Mouse (Mus musculus): Measurements from ENCODE around the gene Kri1. TPM values are rescaled to one million over a fixed set of nuclear protein-coding genes. Genes with fewer than 3 reads are reported as not detected.
"Not testable (repeated sequence)": the region's sequence is repeated elsewhere in the genome, so short reads cannot be mapped to it uniquely, and the experiment has no call there.

The Kri1 gene
- polyA plus RNA-seq, 1 experiment from 2014 or later: 8.9 TPM

- H3K27me3 ChIP-seq (replicated peaks; ENCODE audit: insufficient read depth, low read length): no peaks in the 10 kb centered on the region
- 64% methylated on average over 15 of the region's 15 CpGs for WGBS
- no peak for DNase-seq (ENCODE audit: low spot score)
- no peak for ATAC-seq
- H3K4me3 ChIP-seq (ENCODE audit: low read depth, low read length): no peak overlapping the region
- H3K9ac ChIP-seq (replicated peaks; ENCODE audit: low read depth): no peak overlapping the region
- H3K9me3 ChIP-seq (ENCODE audit: low read length): no peaks in the 10 kb centered on the region
- H3K4me2 ChIP-seq (replicated peaks; ENCODE audit: low read depth, low read length): no peak overlapping the region
- H3K4me1 ChIP-seq (ENCODE audit: insufficient read depth, low read depth, low read length): no peaks in the 10 kb centered on the region
- no peak overlapping the region for H3K27ac ChIP-seq (ENCODE audit: low read length)
- H3K36me3 ChIP-seq (ENCODE audit: insufficient read depth, low read length): no peaks in the 10 kb centered on the region
- TF ChIP-seq EP300 (IDR thresholded peaks at IDR 0.05) (no peak), CTCF (IDR thresholded peaks at IDR 0.05) (no peak)
Measured at GRCm38 (mm10) chr9:21309150-21309741, 21.5 kb upstream of the Kri1 start.

- 77% methylated on average over 7 of the region's 7 CpGs for WGBS
- ATAC-seq (no peak), DNase-seq (ENCODE audit: low spot score) (no peak)
- Histone ChIP-seq H3K36me3 (ENCODE audit: insufficient read depth, low read length) (no peaks in the 10 kb centered on the region), H3K9me3 (ENCODE audit: low read length) (no peaks in the 10 kb centered on the region), H3K27me3 (replicated peaks; ENCODE audit: insufficient read depth, low read length) (no peaks in the 10 kb centered on the region), H3K9ac (replicated peaks; ENCODE audit: low read depth) (no peak overlapping the region), H3K4me3 (ENCODE audit: low read depth, low read length) (no peak overlapping the region), H3K27ac (ENCODE audit: low read length) (no peak overlapping the region), H3K4me2 (replicated peaks; ENCODE audit: low read depth, low read length) (no peak overlapping the region), H3K4me1 (ENCODE audit: insufficient read depth, low read depth, low read length) (no peaks in the 10 kb centered on the region)
- TF ChIP-seq EP300 (IDR thresholded peaks at IDR 0.05): no peak
- TF ChIP-seq CTCF (IDR thresholded peaks at IDR 0.05): no peak
Measured at GRCm38 (mm10) chr9:21305065-21305464, 17.3 kb upstream of the Kri1 start.

GRCm38 (mm10) chr9:21299014-21299413, 11.2 kb upstream of the Kri1 start:
- H3K4me1 ChIP-seq (ENCODE audit: insufficient read depth, low read depth, low read length): no peaks in the 10 kb centered on the region
- no peaks in the 10 kb centered on the region for H3K36me3 ChIP-seq (ENCODE audit: insufficient read depth, low read length)
- H3K27ac ChIP-seq (ENCODE audit: low read length): no peak overlapping the region
- no peaks in the 10 kb centered on the region for H3K9me3 ChIP-seq (ENCODE audit: low read length)
- no peak overlapping the region for H3K4me3 ChIP-seq (ENCODE audit: low read depth, low read length)
- no peak overlapping the region for H3K9ac ChIP-seq (replicated peaks; ENCODE audit: low read depth)
- whole genome bisulfite sequencing: 80% methylated on average over 10 of the region's 10 CpGs
- DNase-seq (ENCODE audit: low spot score): no peak
- no peak for ATAC-seq
- no peaks in the 10 kb centered on the region for H3K27me3 ChIP-seq (replicated peaks; ENCODE audit: insufficient read depth, low read length)
- no peak overlapping the region for H3K4me2 ChIP-seq (replicated peaks; ENCODE audit: low read depth, low read length)
- TF ChIP-seq EP300 (IDR thresholded peaks at IDR 0.05) (no peak), CTCF (IDR thresholded peaks at IDR 0.05) (no peak)

GRCm38 (mm10) chr9:21292271-21292670, 4.5 kb upstream of the Kri1 start:
- Histone ChIP-seq H3K27me3 (replicated peaks; ENCODE audit: insufficient read depth, low read length) (no peaks in the 10 kb centered on the region), H3K4me2 (replicated peaks; ENCODE audit: low read depth, low read length) (no peak overlapping the region), H3K27ac (ENCODE audit: low read length) (no peak overlapping the region), H3K36me3 (ENCODE audit: insufficient read depth, low read length) (no peaks in the 10 kb centered on the region), H3K9me3 (ENCODE audit: low read length) (no peaks in the 10 kb centered on the region), H3K9ac (replicated peaks; ENCODE audit: low read depth) (no peak overlapping the region), H3K4me1 (ENCODE audit: insufficient read depth, low read depth, low read length) (peaks cover 8% of the 10 kb centered on the region), H3K4me3 (ENCODE audit: low read depth, low read length) (no peak overlapping the region)
- DNase-seq (ENCODE audit: low spot score) (no peak), ATAC-seq (no peak)
- 89% methylated on average over 3 of the region's 3 CpGs for WGBS
- TF ChIP-seq CTCF (IDR thresholded peaks at IDR 0.05) (no peak), EP300 (IDR thresholded peaks at IDR 0.05) (no peak)

- not testable (repeated sequence) for H3K9me3 ChIP-seq (ENCODE audit: low read length); H3K27me3 ChIP-seq (replicated peaks; ENCODE audit: insufficient read depth, low read length); H3K27ac ChIP-seq (ENCODE audit: low read length); ATAC-seq; H3K9ac ChIP-seq (replicated peaks; ENCODE audit: low read depth); DNase-seq (ENCODE audit: low spot score); H3K36me3 ChIP-seq (ENCODE audit: insufficient read depth, low read length)
- Histone ChIP-seq H3K4me3 (ENCODE audit: low read depth, low read length) (peak overlapping the region; percentile 28), H3K4me1 (ENCODE audit: insufficient read depth, low read depth, low read length) (peaks cover 12% of the 10 kb centered on the region), H3K4me2 (replicated peaks; ENCODE audit: low read depth, low read length) (peak overlapping the region; percentile 50)
- 11% methylated on average over 7 of the region's 7 CpGs for WGBS
Measured at GRCm38 (mm10) chr9:21291868-21292267, 4.1 kb upstream of the Kri1 start.

GRCm38 (mm10) chr9:21291022-21291787, 3.4 kb upstream of the Kri1 start, which contains the start of gene Cdkn2d:
Gene Cdkn2d, minus strand, starts transcription at chr9:21291407.
- Histone ChIP-seq H3K4me3 (ENCODE audit: low read depth, low read length) (peak within 1 kb of the TSS; percentile 66), H3K9ac (replicated peaks; ENCODE audit: low read depth) (peak within 1 kb of the TSS; percentile 63), H3K36me3 (ENCODE audit: insufficient read depth, low read length) (no peaks in the 10 kb centered on the region), H3K4me1 (ENCODE audit: insufficient read depth, low read depth, low read length) (peaks cover 19% of the 10 kb centered on the region), H3K9me3 (ENCODE audit: low read length) (no peaks in the 10 kb centered on the region), H3K27ac (ENCODE audit: low read length) (peak within 1 kb of the TSS; percentile 86), H3K4me2 (replicated peaks; ENCODE audit: low read depth, low read length) (peak within 1 kb of the TSS; percentile 80), H3K27me3 (replicated peaks; ENCODE audit: insufficient read depth, low read length) (no peaks in the 10 kb centered on the region)
- 3% methylated on average over 47 of the region's 51 CpGs for WGBS
- DNase-seq (ENCODE audit: low spot score) (peak; percentile 100), ATAC-seq (peak; percentile 92)
- TF ChIP-seq CTCF (IDR thresholded peaks at IDR 0.05): peak; percentile 62
- no peak; the same call in 1 of the 2 replicates for TF ChIP-seq EP300 (IDR thresholded peaks at IDR 0.05)

Measured in lung, postnatal 0 days (tissue).